Mouse (Mus musculus) bone marrow macrophage, adult 2 months (primary cell): ENCODE data around the gene Rcan1.

Experiments used
- CTCF ChIP-seq: IDR thresholded peaks from 2 replicates; pipeline ENCODE4 v1.5.1; 2012; ENCODE audit warnings: low read depth, mild to moderate bottlenecking, low read length, moderate library complexity
- POLR2A ChIP-seq: IDR thresholded peaks from 2 replicates; pipeline ENCODE4 v1.6.1; 2012; ENCODE audit warnings: mild to moderate bottlenecking, low read depth, low read length, borderline replicate concordance

DNA sequence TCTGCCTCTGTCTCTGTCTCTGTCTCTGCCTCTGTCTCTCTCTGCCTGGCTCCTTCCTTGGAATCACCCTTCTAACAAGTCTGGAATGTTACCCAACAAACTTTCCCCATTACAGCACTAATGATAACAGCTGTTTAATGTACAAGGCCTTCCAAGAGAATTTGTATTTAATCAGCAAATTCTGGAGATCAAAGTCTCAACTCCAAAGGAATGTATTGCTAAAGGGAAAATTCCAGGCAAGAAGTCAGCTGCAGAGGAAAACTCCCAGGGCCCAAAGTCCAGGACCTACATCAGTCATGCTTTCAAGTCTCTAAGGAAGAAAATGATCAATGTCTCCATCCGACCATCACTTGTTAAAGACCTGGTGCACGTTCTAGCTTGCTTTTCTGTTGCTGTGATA lies 62.8 kb downstream of the Rcan1 start:
- TF ChIP-seq CTCF (no peak), POLR2A (no peak)
